Mouse (Mus musculus): ENCODE data around the gene Dppa4.

- TF ChIP-seq CTCF (IDR thresholded peaks at IDR 0.05; ENCODE audit: low read depth, low read length) (no peak), POLR2A (IDR thresholded peaks at IDR 0.05; ENCODE audit: borderline replicate concordance, low read depth, low read length) (no peak)
These were observed 20.6 kb upstream of the Dppa4 start for GRCm38 (mm10) chr16:48262901-48263300.
